Mouse (Mus musculus) adrenal gland, adult (tissue): ENCODE data around the gene Actr8.
A peak's percentile ranks its signal among the peaks of the same experiment; 100 is the strongest.

ENCODE experiments used
- DNase-seq, 2 experiments: peaks; one replicate each; pipeline ENCODE4 v3.0.0; 2022 to 2023; ENCODE audit warnings: low spot score in 1 of 2; ENCODE audit not compliant: inconsistent age in 2 of 2

Gene Actr8

DNA sequence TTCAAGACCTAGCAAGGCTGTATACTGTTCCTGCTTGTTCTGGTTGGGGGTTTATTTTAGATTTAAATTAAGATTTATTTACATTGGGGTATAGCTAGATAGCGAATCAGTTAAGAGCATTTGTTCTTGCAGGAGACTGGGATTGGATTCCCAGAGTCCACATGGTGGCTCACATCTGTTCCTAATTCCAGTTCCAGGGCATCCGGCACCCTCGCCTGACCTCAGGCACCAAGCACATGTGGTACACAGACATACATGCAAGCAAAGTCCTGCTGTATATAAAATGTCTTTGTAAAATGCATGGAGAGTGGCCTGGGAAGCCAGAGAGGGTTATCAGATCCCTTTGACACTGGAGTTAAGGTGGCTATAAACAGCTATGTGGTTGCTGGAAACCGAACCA is 16.8 kb downstream of the Actr8 start:
- DNase-seq, result no peak

GRCm38 (mm10) chr14:29996000-29996751 is 18.0 kb downstream of the Actr8 start:
- no peak for DNase-seq

DNA sequence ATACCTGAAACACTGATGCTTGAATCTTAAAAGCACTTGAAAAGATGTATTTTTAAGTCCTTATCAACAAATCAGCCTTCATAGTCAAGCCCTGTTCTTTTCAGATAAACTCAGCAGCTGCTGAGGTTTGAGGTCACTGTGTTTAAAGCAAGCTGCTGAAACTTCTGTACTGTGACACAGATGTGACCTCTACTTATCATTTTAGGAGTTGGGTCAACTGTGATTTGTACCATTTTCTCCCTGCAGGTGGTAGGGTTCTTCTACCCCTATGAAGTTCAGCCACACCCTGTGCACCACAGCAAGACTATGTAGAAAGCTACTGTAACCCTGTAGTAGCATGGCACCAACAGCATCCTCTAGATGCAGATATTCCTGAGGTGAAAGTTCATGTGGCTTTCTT is 19.2 kb downstream of the Actr8 start:
- DNase-seq, result peak in 1 of 2 experiments; percentile 44

DNA sequence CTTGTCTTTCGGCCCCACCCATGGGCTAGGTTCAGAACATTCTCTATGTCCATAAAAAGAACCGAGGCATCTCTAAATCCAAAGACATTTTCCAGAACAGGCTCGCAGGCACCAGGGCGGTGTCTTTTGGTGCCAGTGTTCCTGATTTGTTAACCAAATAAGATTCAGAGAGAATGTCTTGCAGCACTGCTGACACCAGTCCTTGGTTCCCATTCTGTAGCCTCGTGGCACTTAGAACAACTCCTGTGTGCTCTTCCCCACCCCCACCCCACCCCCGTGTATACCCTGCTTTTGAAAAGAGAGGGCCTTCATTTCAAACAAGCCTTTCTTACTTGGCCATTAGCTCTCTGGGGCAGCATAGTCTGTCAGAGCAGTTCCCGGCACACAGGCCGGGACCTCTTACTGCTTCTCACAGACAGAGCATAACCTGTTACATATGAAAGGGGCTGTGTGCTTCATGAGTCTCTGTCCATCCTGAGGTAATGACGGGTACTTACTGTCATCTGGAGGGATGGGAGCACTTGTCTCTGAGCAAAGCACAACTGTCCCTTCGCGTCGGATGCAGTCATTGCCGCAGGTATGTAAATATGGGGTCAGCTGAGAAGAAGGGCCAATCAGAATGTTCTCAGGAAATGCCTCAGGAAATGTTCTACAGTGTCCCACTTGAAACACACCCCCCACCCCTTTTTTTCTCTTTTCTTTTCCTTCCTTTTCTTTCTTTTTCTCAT is 20.8 kb downstream of the Actr8 start:
- no peak for DNase-seq

GRCm38 (mm10) chr14:29999475-29999811 is 21.3 kb downstream of the Actr8 start:
- no peak for DNase-seq

DNA sequence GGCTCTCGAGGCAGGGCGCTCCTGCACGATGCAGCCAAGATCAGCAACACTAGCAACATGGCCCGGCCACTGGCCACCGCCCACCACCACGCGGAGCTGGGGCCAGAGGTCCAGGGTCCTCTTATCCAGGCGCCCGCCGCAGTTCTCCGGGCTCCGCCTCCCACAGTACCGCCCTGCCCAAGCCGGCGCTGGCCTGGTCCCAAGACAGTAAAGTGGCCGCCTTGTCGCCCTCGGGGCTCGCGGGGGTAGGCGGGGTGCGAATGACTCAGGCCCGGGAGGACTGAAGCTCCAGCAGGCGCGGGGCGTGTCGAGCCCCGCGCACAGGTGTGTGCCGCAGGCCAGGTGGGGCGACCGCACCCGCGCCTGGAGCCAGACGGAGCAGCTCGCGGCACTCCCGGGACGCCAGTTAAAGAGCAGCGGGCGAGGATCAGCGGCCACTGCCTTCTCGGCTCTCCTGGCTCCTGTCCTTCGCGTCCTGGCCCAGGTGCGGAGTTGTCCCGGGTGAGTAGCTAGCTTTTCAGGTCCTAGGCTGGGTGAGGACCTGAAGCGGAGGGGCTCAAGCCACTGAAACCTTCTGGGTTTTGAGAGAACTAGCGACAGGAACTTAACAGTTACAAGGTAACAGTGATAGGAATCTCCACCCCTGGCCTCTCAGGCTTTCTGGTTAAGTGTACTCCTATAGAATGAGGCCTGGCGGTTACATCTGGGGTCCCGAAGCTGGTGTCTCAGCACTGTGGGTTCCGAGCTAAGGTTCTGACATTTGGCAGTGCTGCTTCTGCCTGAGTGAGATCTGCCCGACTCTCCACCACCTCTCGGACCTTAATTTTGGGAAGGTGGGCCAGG is 30.8 kb downstream of the Actr8 start, which contains the start of the genes Il17rb and Chdh:
TSS of gene Il17rb (minus strand) at position 164 of the 843 bp plus-strand sequence.
TSS of gene Chdh (plus strand) at position 291 of the 843 bp plus-strand sequence.
- peak; percentile 61 to 87 for DNase-seq

GRCm38 (mm10) chr14:30009864-30010560 is 31.9 kb downstream of the Actr8 start:
- DNase-seq, result peak in 1 of 2 experiments; percentile 67

DNA sequence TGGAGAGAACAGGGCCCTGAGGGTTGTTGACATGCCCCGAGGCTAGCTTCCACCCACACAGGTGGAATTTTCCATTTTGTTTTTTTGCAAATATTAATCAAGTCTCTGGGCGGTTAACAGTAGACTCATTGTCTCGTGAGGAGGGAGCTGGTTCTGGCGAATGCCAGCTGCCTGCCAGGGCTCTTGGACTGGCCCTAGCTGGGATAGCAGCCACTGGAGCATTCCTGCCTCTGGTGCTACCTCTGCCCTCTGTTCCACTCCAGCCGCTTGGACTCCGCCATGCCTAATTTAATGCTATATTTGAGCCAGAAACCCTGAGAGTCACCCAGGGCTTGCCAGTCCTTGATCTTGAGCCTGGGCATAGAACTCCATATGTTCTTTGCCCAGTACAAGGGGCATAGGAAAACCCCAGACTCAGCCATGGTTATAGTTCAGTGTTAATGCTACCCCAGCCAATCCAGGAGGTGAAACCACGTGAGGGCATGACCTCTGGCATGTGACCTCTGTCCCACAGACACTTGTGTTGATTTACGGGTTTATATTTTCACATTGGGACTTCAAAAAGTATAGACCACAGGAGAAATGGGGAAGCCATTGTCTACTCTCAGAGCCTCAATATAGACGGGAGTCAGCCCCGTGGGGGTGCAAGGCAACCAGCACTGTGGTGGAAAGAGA is 33.9 kb downstream of the Actr8 start:
- DNase-seq, result peak in 1 of 2 experiments; percentile 47

- no peak for DNase-seq
Measured at GRCm38 (mm10) chr14:30014487-30014886, 36.4 kb downstream of the Actr8 start.

DNA sequence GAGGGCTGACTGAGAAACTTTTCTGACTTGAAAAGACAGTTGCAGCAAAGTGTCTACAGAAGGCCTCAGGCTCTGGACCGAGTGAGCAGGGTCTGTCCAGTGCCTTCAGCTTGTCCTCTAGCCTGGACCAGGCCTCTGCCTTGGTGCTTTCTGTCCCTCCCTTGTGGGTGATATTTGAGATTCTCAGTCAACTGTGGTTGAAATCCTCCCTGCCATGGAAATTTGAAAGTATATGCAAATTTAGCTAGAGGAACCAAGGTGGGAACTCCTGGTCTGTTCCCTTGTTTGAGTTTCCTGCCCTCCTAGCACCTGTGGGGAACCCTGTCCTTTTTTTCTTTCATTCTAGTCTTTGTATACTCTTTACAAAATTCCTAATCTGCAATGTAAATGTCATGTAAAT is 36.9 kb downstream of the Actr8 start:
- DNase-seq, result no peak

GRCm38 (mm10) chr14:30016666-30017065 is 38.5 kb downstream of the Actr8 start:
- no peak for DNase-seq

- no peak for DNase-seq
Measured at GRCm38 (mm10) chr14:30017794-30018462, 39.8 kb downstream of the Actr8 start.

GRCm38 (mm10) chr14:30018463-30018801 is 40.3 kb downstream of the Actr8 start:
- DNase-seq, result peak in 1 of 2 experiments; percentile 51

GRCm38 (mm10) chr14:30018846-30019245 is 40.7 kb downstream of the Actr8 start:
- peak in 1 of 2 experiments; percentile 75 for DNase-seq

DNA sequence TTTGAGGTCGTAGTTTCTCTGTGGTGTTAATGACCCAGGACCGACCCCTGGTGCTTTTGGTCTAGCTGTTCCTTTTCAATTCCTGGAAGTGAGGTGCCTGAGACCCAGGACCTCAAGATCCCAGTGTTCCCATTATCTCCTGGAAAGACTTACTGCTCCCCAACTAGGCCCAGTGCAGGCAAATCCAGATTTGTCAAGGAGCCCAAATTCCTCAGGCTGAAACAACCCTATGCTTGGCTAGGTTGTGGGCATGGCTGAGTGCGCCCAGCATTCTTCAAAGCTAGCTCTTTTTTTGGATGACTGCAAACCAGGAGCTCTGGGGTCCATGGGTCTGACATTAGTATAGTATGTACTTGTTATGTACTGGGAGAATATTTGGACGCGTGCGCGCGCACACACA is 41.2 kb downstream of the Actr8 start:
- no peak for DNase-seq

GRCm38 (mm10) chr14:30019792-30020575 is 41.8 kb downstream of the Actr8 start:
- no peak for DNase-seq

DNA sequence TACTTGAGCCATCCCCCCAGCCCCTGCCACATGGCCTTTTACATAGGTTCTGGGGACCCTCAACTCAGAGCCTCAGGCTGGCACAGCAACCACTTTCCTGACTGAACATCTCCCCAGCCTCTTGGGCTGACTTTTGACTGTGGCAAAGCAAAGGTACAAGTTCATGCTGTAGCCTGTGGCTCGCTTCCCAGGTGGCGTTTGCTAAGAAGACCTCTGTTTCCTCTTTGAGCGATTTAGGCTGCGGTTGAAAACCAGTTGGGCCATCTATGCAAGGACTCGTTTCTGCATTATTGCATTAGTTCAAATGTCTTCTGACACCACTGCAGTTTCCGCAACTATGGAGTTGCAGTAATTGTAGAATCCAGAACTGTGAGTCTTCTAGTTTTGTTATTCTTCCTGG is 44.3 kb downstream of the Actr8 start:
- no peak for DNase-seq

- no peak for DNase-seq
Measured at GRCm38 (mm10) chr14:30024387-30024786, 46.2 kb downstream of the Actr8 start.

DNA sequence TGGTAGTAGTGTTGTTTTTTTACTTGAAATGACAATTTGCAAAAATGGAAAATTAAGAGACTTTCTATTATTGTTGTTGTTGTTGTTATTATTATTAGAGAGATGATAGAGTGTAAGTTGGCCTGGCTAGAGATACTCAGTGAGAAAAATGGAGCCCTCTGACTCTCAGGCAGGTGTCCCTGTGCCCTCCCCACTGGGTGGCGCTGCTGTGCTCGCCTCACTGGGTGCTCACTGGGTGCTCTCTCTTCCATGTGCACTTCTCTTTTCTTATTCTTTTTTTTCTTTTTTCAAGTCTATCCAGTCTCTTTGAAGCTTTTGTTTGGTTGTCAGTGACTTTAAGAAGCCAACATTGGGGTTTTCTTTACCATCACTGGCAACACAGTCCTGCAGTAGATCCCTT is 49.2 kb downstream of the Actr8 start:
- peak; percentile 34 to 59 for DNase-seq
